Mouse (Mus musculus) embryonic fibroblast, embryonic 13.5 days (primary cell): ENCODE measurements around the gene 6430571L13Rik.

Experiments
- CTCF ChIP-seq: IDR thresholded peaks from 2 replicates; pipeline ENCODE4 v1.5.1; 2011; ENCODE audit warnings: mild to moderate bottlenecking, control low read depth, low read length, moderate library complexity, borderline replicate concordance; ENCODE audit not compliant: insufficient read depth
- POLR2A ChIP-seq: IDR thresholded peaks from 2 replicates; pipeline ENCODE4 v1.6.1; 2011; ENCODE audit warnings: low read depth, mild to moderate bottlenecking, control low read depth, low read length, moderate library complexity

DNA sequence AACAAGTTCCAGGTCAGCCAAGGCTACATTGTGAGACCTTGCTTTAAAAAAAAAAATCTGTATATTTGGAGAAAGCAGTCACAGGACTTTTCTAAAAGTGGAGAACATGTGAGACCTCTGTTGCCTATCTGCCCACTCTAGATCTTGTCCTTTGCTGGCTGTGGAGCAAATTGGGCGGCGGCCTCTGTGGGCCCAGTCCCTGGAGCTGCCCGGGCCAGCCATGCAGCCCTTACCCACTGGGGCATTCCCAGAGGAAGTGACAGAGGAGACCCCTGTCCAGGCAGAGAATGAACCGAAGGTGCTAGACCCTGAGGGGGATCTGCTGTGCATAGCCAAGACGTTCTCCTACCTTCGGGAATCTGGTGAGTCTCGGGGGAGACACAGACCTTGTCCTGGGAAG lies 40.6 kb upstream of the 6430571L13Rik start:
- no peak for TF ChIP-seq POLR2A
- no peak for TF ChIP-seq CTCF
